Mouse (Mus musculus): ENCODE results near the gene Afap1.

DNA sequence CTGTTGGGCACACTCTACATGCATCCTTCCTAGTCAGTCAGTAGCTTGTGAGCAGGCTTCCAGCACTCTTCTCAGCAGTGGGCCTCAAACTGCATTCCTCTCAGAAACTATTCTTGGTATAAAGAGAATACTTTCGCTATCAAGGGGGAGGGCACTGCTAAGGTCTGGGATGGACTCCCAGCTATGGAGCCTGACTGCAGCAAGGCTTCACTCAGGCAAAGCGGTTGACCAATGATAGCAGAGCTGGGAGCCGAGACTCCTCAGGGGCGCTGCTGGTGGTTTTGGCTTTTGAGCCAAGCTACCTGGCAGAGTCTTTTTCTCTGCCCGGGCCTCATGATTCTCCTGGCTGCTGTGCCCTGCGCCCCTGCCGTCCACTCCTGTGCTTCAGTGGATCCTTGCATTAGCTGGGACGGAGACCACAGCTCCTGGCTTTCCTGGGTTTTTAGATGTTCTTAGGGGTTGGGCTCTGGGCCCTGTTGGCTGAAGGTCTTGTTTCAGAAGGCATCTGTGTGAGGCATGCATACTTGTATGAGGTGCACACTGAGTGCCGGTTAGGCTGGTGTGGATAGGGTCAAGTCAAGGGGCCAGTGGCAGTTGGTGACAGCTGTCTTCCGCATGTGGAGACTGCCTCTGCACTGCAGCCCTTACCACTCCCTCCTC is 28.6 kb downstream of the Afap1 start:
- no peak for TF ChIP-seq POLR2A (IDR thresholded peaks at IDR 0.05; ENCODE audit: extremely low read depth, insufficient read depth, low read length)
- no peak for TF ChIP-seq CTCF (IDR thresholded peaks at IDR 0.05; ENCODE audit: low read depth, low read length)
